Comparison of ENCODE assay signal across 10 mouse cellular contexts in genomic region chr11:116810528-116810927, GRCm38 (mm10). TPM values are rescaled to one million over a fixed set of nuclear protein-coding genes. Genes with fewer than 3 reads are reported as not detected.
DNase-seq lines count a peak whose midpoint lies in the region; ATAC-seq lines count a peak whose summit lies in the region.
"Had no signal": no experiment of that assay in that cellular context is flagged by ENCODE, and none has a peak within 500 bp of the region (broad histone marks: within the 10 kb centered on the region; RNA-seq: fewer than 3 reads in every experiment).

No protein-coding gene starts in this region.

- H3K27me3 ChIP-seq in neural tube, embryonic 11.5 days (ENCODE audit: control insufficient read depth, insufficient read depth, low read length), result no peaks in the 10 kb centered on the region
- H3K27me3 ChIP-seq in forebrain, embryonic 13.5 days, result no peaks in the 10 kb centered on the region
- peaks cover 20% of the 10 kb centered on the region for H3K27me3 ChIP-seq in limb, embryonic 10.5 days (ENCODE audit: low read depth, poor library complexity, severe bottlenecking)

- H3K4me2 ChIP-seq in neural tube, embryonic 11.5 days (ENCODE audit: low read depth), result peak overlapping the region; percentile 50; the same call in 1 of the 2 replicates
- peak overlapping the region; percentile 69 for H3K4me2 ChIP-seq in forebrain, embryonic 13.5 days

- no peaks in the 10 kb centered on the region for H3K9me3 ChIP-seq in neural tube, embryonic 11.5 days (ENCODE audit: control insufficient read depth, low read length)
- H3K9me3 ChIP-seq in forebrain, embryonic 13.5 days (replicated peaks), result no peaks in the 10 kb centered on the region
- H3K9me3 ChIP-seq in limb, embryonic 10.5 days (replicated peaks), result no peaks in the 10 kb centered on the region

- peak overlapping the region; percentile 95 for H3K27ac ChIP-seq in neural tube, embryonic 11.5 days (ENCODE audit: low read depth, low read length)
- H3K27ac ChIP-seq in forebrain, embryonic 13.5 days, result peak overlapping the region; percentile 96
- peak overlapping the region; percentile 40 for H3K27ac ChIP-seq in limb, embryonic 10.5 days

- H3K9ac ChIP-seq in neural tube, embryonic 11.5 days (ENCODE audit: low read length), result peak overlapping the region; percentile 18; the same call in 1 of the 2 replicates
- H3K9ac ChIP-seq in forebrain, embryonic 13.5 days, result peak overlapping the region; percentile 62

- H3K36me3 ChIP-seq in neural tube, embryonic 11.5 days (ENCODE audit: control insufficient read depth, insufficient read depth, low read length), result no peaks in the 10 kb centered on the region
- no peaks in the 10 kb centered on the region for H3K36me3 ChIP-seq in forebrain, embryonic 13.5 days (ENCODE audit: poor library complexity, severe bottlenecking)
- H3K36me3 ChIP-seq in limb, embryonic 10.5 days, result no peaks in the 10 kb centered on the region

- ATAC-seq in neural tube, embryonic 11.5 days (ENCODE audit: insufficient read depth, low FRiP score, low TSS enrichment), result no peak
- peak; percentile 6; the same call in 1 of the 2 replicates for ATAC-seq in forebrain, embryonic 13.5 days

- WGBS in neural tube, embryonic 11.5 days, result 57% methylated on average over 11 of the region's 11 CpGs
- WGBS in forebrain, embryonic 13.5 days, result 47% methylated on average over 11 of the region's 11 CpGs
- WGBS in limb, embryonic 10.5 days, result 68% methylated on average over 11 of the region's 11 CpGs

- no peak for DNase-seq in neural tube, embryonic 11.5 days (ENCODE audit: low spot score)
- no peak for DNase-seq in neural tube, embryonic 10.5 days (ENCODE audit: extremely low spot score, low spot score)
- DNase-seq in limb, embryonic 10.5 days (ENCODE audit: low spot score), result no peak
- peak; percentile 51 for DNase-seq in retina, embryonic 14.5 days (ENCODE audit: low spot score)
- no peak for DNase-seq in right cerebral cortex, adult 18-20 months
- no peak for DNase-seq in kidney, postnatal 10 days
- DNase-seq in lung, postnatal 14 days, result no peak

- no peak overlapping the region for H3K4me3 ChIP-seq in neural tube, embryonic 11.5 days (ENCODE audit: low read depth, low read length)
- peak overlapping the region; percentile 38; the same call in 1 of the 2 replicates for H3K4me3 ChIP-seq in forebrain, embryonic 13.5 days
- peak overlapping the region; percentile 54; the same call in 1 of the 2 replicates for H3K4me3 ChIP-seq in limb, embryonic 10.5 days

- peaks cover 53% of the 10 kb centered on the region for H3K4me1 ChIP-seq in neural tube, embryonic 11.5 days (ENCODE audit: control insufficient read depth, insufficient read depth, low read length)
- H3K4me1 ChIP-seq in forebrain, embryonic 13.5 days, result peaks cover 72% of the 10 kb centered on the region
- H3K4me1 ChIP-seq in limb, embryonic 10.5 days, result peaks cover 63% of the 10 kb centered on the region

RNA-seq across cellular contexts. Expression of gene Mxra7, which starts 17.3 kb away (rescaled TPM):
- 46.0 and 51.1 TPM in 2 replicates for polyA plus RNA-seq in neural tube, embryonic 11.5 days (2014; fragmentation: Nextera tagmentation; extraction: Ambion mirVana)
- 14.4 and 14.8 TPM in 2 replicates for polyA plus RNA-seq in forebrain, embryonic 13.5 days (2015; fragmentation: Nextera tagmentation; extraction: Ambion mirVana)
- 13.9 and 14.9 TPM in 2 replicates for polyA plus RNA-seq in limb, embryonic 10.5 days (2016; fragmentation: Nextera tagmentation; extraction: Ambion mirVana)

RNA-seq across cellular contexts. Expression of gene Mettl23, which starts 32.5 kb away (rescaled TPM):
- polyA plus RNA-seq in neural tube, embryonic 11.5 days (2014; fragmentation: Nextera tagmentation; extraction: Ambion mirVana), result 61.2 and 63.6 TPM in 2 replicates
- polyA plus RNA-seq in forebrain, embryonic 13.5 days (2015; fragmentation: Nextera tagmentation; extraction: Ambion mirVana), result 83.6 and 85.7 TPM in 2 replicates
- 56.5 and 59.5 TPM in 2 replicates for polyA plus RNA-seq in limb, embryonic 10.5 days (2016; fragmentation: Nextera tagmentation; extraction: Ambion mirVana)

RNA-seq across cellular contexts. Expression of gene Jmjd6, which starts 32.7 kb away (rescaled TPM):
- polyA plus RNA-seq in neural tube, embryonic 11.5 days (2014; fragmentation: Nextera tagmentation; extraction: Ambion mirVana), result 86.0 and 88.4 TPM in 2 replicates
- 77.7 and 78.0 TPM in 2 replicates for polyA plus RNA-seq in forebrain, embryonic 13.5 days (2015; fragmentation: Nextera tagmentation; extraction: Ambion mirVana)
- 93.1 and 111 TPM in 2 replicates for polyA plus RNA-seq in limb, embryonic 10.5 days (2016; fragmentation: Nextera tagmentation; extraction: Ambion mirVana)

RNA-seq across cellular contexts. Expression of gene St6galnac1, which starts 35.2 kb away (rescaled TPM):
- polyA plus RNA-seq in neural tube, embryonic 11.5 days (2014; fragmentation: Nextera tagmentation; extraction: Ambion mirVana), result not detected in 2 replicates
- not detected in 2 replicates for polyA plus RNA-seq in forebrain, embryonic 13.5 days (2015; fragmentation: Nextera tagmentation; extraction: Ambion mirVana)
- not detected in 2 replicates for polyA plus RNA-seq in limb, embryonic 10.5 days (2016; fragmentation: Nextera tagmentation; extraction: Ambion mirVana)
- polyA plus RNA-seq: limb, embryonic 14.5 days; lung, postnatal 0 days had no signal

RNA-seq across cellular contexts. Expression of gene Mfsd11, which starts 41.7 kb away (rescaled TPM):
- 33.2 and 41.1 TPM in 2 replicates for polyA plus RNA-seq in neural tube, embryonic 11.5 days (2014; fragmentation: Nextera tagmentation; extraction: Ambion mirVana)
- polyA plus RNA-seq in forebrain, embryonic 13.5 days (2015; fragmentation: Nextera tagmentation; extraction: Ambion mirVana), result 38.0 and 39.4 TPM in 2 replicates
- polyA plus RNA-seq in limb, embryonic 10.5 days (2016; fragmentation: Nextera tagmentation; extraction: Ambion mirVana), result 17.9 and 22.5 TPM in 2 replicates

Comparison
In these comparisons a context has a peak if more than half of its experiments do, and no peak if none do; other contexts are left out.
1. H3K27ac ChIP-seq: peak in every context shown above with its lines; median percentile 96 in forebrain, embryonic 13.5 days; 95 in neural tube, embryonic 11.5 days; 40 in limb, embryonic 10.5 days.